Mouse (Mus musculus) G1E (cell line): ENCODE results near the gene Schip1. TPM values are rescaled to one million over a fixed set of nuclear protein-coding genes. Genes with fewer than 3 reads are reported as not detected.

Source experiments
- ATAC-seq: 2 replicates; pipeline ENCODE4 v1.8.0; 2016; ENCODE audit warnings: mild to moderate bottlenecking; ENCODE audit not compliant: insufficient number of reproducible peaks, poor library complexity, low FRiP score, severe bottlenecking; ENCODE audit errors: extremely low read depth
- DNase-seq: peaks from one replicate; pipeline ENCODE4 v3.0.0; 2012; ENCODE audit warnings: low spot score
- H3K27me3 ChIP-seq: 2 replicates; pipeline ENCODE4 v1.6.1; 2012; ENCODE audit warnings: mild to moderate bottlenecking, low read length, inconsistent platforms; ENCODE audit not compliant: insufficient read depth
- H3K36me3 ChIP-seq: replicated peaks from 2 replicates; pipeline ENCODE3; 2012; ENCODE audit warnings: mild to moderate bottlenecking, inconsistent platforms
- H3K4me1 ChIP-seq: 2 replicates; pipeline ENCODE4 v1.6.1; 2012; ENCODE audit warnings: low read depth, low read length, inconsistent platforms, mixed read lengths; ENCODE audit not compliant: insufficient read depth
- H3K4me3 ChIP-seq: 2 replicates; pipeline ENCODE4 v1.5.1; 2012; ENCODE audit warnings: low read depth, mild to moderate bottlenecking, inconsistent platforms, low read length, moderate library complexity, mixed read lengths
- H3K9me3 ChIP-seq: replicated peaks from 2 replicates; pipeline ENCODE4 v1.6.1; 2012; ENCODE audit warnings: inconsistent platforms
- CTCF ChIP-seq: IDR thresholded peaks from 2 replicates; pipeline ENCODE4 v1.5.1; 2012; ENCODE audit warnings: low read depth, low read length, inconsistent platforms, mixed read lengths
- GATA1 ChIP-seq: IDR thresholded peaks from 2 replicates; pipeline ENCODE4 v1.6.1; 2012; ENCODE audit warnings: borderline replicate concordance, low read length, inconsistent platforms, mixed read lengths
- GATA2 ChIP-seq: IDR thresholded peaks from 2 replicates; pipeline ENCODE4 v1.6.1; 2012; ENCODE audit warnings: low read depth, low read length, inconsistent platforms, borderline replicate concordance
- POLR2AphosphoS5 ChIP-seq: IDR thresholded peaks from 2 replicates; pipeline ENCODE4 v1.6.1; 2012; ENCODE audit warnings: low read depth, low read length, inconsistent platforms; ENCODE audit not compliant: insufficient replicate concordance
- TAL1 ChIP-seq: conservative IDR thresholded peaks from 2 replicates; pipeline ENCODE4 v1.6.1; 2012; ENCODE audit warnings: low read depth, low read length, inconsistent platforms, mixed read lengths
- polyA plus RNA-seq: library from polyadenylated mRNA; stranded (reverse); fragments of >175 nt; gene quantifications from 2 replicates; pipeline ENCODE4 v1.2.3, GENCODE M21; 2012
- total RNA-seq, 2 experiments: library from RNA; stranded (forward) in 1 of 2; stranded (reverse) in 1 of 2; fragments of 200-1000 nt in 1 of 2; fragments of >200 nt in 1 of 2; fragmentation: Nextera tagmentation in 1 of 2; gene quantifications; 2 replicates each; pipeline ENCODE4 v1.2.3; 2014 to 2017

Gene Schip1
- total and polyA plus RNA-seq, 3 experiments, result 0.16 TPM; not detected in 2

DNA sequence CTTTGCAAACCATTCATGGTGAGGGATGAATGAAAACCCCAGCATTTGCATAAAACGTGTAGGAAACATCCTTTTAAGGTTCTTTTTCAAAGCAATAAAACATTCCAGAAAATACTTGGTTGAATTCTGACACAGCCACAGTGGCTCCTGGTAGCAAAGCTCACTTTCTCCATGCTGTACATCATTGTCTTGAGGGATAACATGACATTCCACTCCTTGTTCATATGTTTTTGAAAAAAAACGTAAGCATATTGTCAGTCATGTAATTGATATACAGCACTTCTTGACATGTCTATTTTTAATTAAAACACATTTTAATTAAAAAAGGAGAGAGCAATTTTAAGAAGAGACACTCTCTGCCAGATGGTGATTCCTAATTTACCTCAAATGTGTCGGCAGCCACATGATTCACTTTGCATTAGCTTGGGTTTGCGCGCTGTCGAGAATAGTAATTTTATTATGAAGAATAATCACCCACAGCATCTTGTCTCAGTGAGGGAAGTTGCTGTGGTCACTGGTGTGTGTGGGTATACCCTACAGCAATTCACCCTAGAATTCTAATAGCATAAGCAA lies 61.8 kb downstream of the Schip1 start:
- Histone ChIP-seq H3K4me3 (no peak overlapping the region), H3K9me3 (peaks cover 8% of the 10 kb centered on the region; the same call in 1 of the 2 replicates), H3K36me3 (no peaks in the 10 kb centered on the region), H3K27me3 (no peaks in the 10 kb centered on the region), H3K4me1 (no peaks in the 10 kb centered on the region)
- TF ChIP-seq TAL1 (no peak), GATA1 (no peak), POLR2AphosphoS5 (no peak), GATA2 (no peak), CTCF (no peak)
- ATAC-seq, result no peak
- DNase-seq, result no peak

GRCm38 (mm10) chr3:68130386-68130785 lies 65.8 kb downstream of the Schip1 start:
- no peak for TF ChIP-seq CTCF
- no peak for TF ChIP-seq GATA2
- no peak for TF ChIP-seq TAL1
- TF ChIP-seq GATA1, result no peak
- TF ChIP-seq POLR2AphosphoS5, result no peak
- no peak overlapping the region for H3K4me3 ChIP-seq
- ATAC-seq (no peak), DNase-seq (no peak)
- peaks cover 16% of the 10 kb centered on the region for H3K9me3 ChIP-seq
- H3K27me3 ChIP-seq, result no peaks in the 10 kb centered on the region
- H3K36me3 ChIP-seq, result no peaks in the 10 kb centered on the region
- H3K4me1 ChIP-seq, result no peaks in the 10 kb centered on the region

GRCm38 (mm10) chr3:68138833-68139627 lies 74.4 kb downstream of the Schip1 start:
- Histone ChIP-seq H3K9me3 (peaks cover 7% of the 10 kb centered on the region), H3K36me3 (no peaks in the 10 kb centered on the region), H3K4me1 (no peaks in the 10 kb centered on the region), H3K4me3 (no peak overlapping the region), H3K27me3 (no peaks in the 10 kb centered on the region)
- DNase-seq, result no peak
- TF ChIP-seq POLR2AphosphoS5 (no peak), GATA2 (no peak), CTCF (no peak), TAL1 (no peak), GATA1 (no peak)
- no peak for ATAC-seq

- Histone ChIP-seq H3K4me3 (no peak overlapping the region), H3K9me3 (peaks cover 3% of the 10 kb centered on the region; the same call in 1 of the 2 replicates), H3K4me1 (no peaks in the 10 kb centered on the region), H3K36me3 (no peaks in the 10 kb centered on the region), H3K27me3 (no peaks in the 10 kb centered on the region)
- DNase-seq (no peak), ATAC-seq (no peak)
- TF ChIP-seq CTCF (no peak), TAL1 (no peak), GATA2 (no peak), GATA1 (no peak), POLR2AphosphoS5 (no peak)
Observed at GRCm38 (mm10) chr3:68150688-68151087, 86.1 kb downstream of the Schip1 start.

DNA sequence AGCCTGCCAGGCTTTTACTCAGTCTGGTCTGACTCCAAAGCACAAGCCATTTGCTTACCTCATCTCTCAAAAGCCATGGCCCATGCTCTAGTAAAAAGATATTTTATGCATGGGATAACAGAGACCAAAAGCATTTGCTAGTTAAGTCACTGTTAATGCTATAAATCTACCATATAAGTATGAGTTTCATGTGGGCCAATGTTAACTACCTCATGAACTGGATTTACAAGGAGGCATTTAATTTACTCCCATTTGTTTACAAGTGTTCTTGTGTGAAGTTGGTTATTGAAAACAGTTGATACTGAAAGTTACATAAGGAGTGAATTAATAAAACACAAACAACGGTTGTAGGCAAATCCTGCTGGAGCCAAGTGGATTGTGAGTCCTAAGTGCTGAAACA lies 95.6 kb downstream of the Schip1 start:
- ATAC-seq, result no peak
- DNase-seq, result no peak
- TF ChIP-seq CTCF, result no peak
- TF ChIP-seq TAL1, result no peak
- Histone ChIP-seq H3K4me1 (no peaks in the 10 kb centered on the region), H3K4me3 (no peak overlapping the region), H3K36me3 (no peaks in the 10 kb centered on the region), H3K27me3 (no peaks in the 10 kb centered on the region), H3K9me3 (peaks cover 11% of the 10 kb centered on the region)

- TF ChIP-seq POLR2AphosphoS5 (no peak), TAL1 (no peak), GATA2 (no peak)
- Histone ChIP-seq H3K27me3 (no peaks in the 10 kb centered on the region), H3K4me3 (no peak overlapping the region), H3K36me3 (no peaks in the 10 kb centered on the region), H3K4me1 (no peaks in the 10 kb centered on the region), H3K9me3 (peaks cover 11% of the 10 kb centered on the region)
- DNase-seq, result no peak
- ATAC-seq, result no peak
Observed at GRCm38 (mm10) chr3:68160760-68161159, 96.2 kb downstream of the Schip1 start.
